Mouse (Mus musculus): ENCODE data around the gene Rbm15. TPM values are rescaled to one million over a fixed set of nuclear protein-coding genes. Genes with fewer than 3 reads are reported as not detected.

Rbm15 gene
- polyA plus RNA-seq (2015; fragmentation: Nextera tagmentation; extraction: Ambion mirVana) = 6.9 and 7.5 TPM in 2 replicates

DNA sequence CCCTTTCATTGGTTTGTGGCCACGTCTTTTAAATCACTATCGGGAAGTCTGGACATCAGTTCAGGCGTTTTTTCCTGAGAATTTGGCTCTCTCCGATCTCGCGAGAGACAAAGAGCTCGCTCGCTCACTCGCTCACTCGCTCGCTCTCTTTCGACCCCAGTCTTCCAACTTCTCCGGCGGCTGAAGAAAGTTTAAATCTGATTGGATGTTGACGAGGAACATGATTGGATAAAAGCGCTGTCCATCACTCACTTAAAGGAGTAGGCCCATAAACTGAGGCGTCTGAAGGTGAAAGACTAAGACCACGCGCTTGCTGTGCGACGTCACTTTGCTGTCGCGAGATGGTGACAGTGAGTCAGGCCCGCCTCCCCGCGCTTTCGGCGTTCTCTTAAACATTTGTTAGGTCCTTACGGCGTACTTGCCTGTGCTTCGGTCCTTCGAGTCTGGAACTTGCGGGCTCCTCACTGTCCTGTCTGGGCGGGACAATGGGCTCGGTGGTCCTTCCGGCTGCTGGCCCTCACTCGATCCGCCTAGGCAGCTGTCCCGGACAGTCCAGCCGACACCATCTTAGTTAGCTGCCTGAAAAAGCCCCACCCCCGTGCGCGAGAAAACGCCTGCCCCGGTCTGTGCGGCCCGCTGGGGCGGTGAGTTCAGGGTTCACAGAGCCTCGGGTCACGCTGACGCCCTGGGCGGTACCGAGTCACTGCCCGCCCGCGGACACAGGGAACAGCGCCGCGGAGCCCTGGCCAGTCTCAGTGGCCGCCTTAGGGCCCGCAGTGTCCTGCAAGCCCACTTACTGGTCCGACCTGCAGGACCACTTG, at the start of gene Rbm15:
Rbm15 (minus strand) TSS at position 293 of the 821 bp plus-strand sequence.
- H3K4me3 ChIP-seq = peak within 1 kb of the TSS; percentile 86
- peak within 1 kb of the TSS; percentile 94 for H3K27ac ChIP-seq (replicated peaks)
- peaks cover 37% of the 10 kb centered on the region for H3K4me1 ChIP-seq (replicated peaks)
- H3K27me3 ChIP-seq = no peaks in the 10 kb centered on the region
- H3K9ac ChIP-seq = peak within 1 kb of the TSS; percentile 88
- peak; percentile 94 for ATAC-seq (ENCODE audit: low FRiP score, low read depth)
- H3K9me3 ChIP-seq = no peaks in the 10 kb centered on the region
- H3K4me2 ChIP-seq = peak within 1 kb of the TSS; percentile 89
- under 1% methylated on average over 62 of the region's 62 CpGs for WGBS
- H3K36me3 ChIP-seq = 0 out of 2 replicates have a peak, but pooled peaks cover 4% of the 10 kb centered on the region

- no peak overlapping the region for H3K4me3 ChIP-seq
- H3K9ac ChIP-seq = no peak overlapping the region
- no peak overlapping the region for H3K4me2 ChIP-seq
- H3K4me1 ChIP-seq (replicated peaks) = peaks cover 23% of the 10 kb centered on the region; the same call in 1 of the 2 replicates
- no peaks in the 10 kb centered on the region for H3K9me3 ChIP-seq
- H3K27me3 ChIP-seq = no peaks in the 10 kb centered on the region
- no peak overlapping the region for H3K27ac ChIP-seq (replicated peaks)
- 2% methylated on average over 4 of the region's 4 CpGs for WGBS
- H3K36me3 ChIP-seq = no peaks in the 10 kb centered on the region
- ATAC-seq (ENCODE audit: low FRiP score, low read depth) = no peak
Measured at GRCm38 (mm10) chr3:107379422-107379821, 45.9 kb upstream of the Rbm15 start.

DNA sequence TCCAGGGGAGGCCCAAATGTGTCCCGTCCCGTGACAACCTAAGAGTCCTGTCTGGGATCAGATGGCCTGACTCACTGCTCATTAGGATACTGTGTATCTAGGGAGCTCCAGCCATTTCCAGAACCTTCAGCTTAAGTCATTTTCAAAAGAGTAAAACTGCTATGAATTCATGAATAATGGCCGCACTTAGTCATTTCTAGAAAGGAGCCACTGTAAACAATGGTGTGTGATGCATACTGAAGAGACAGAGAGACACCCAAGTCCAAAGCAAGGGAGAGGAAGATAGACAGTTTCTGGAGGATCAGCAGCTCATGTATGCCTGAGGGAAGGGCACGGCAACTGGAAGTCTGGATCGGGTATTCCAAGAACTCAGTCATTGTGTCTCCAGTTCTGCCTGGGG, 45.2 kb upstream of the Rbm15 start:
- no peak for ATAC-seq (ENCODE audit: low FRiP score, low read depth)
- H3K27ac ChIP-seq (replicated peaks) = no peak overlapping the region
- 82% methylated on average over 5 of the region's 5 CpGs for WGBS
- H3K9ac ChIP-seq = no peak overlapping the region
- H3K4me3 ChIP-seq = no peak overlapping the region
- no peaks in the 10 kb centered on the region for H3K9me3 ChIP-seq
- H3K4me1 ChIP-seq (replicated peaks) = peaks cover 24% of the 10 kb centered on the region; the same call in 1 of the 2 replicates
- no peak overlapping the region for H3K4me2 ChIP-seq
- H3K27me3 ChIP-seq = no peaks in the 10 kb centered on the region
- H3K36me3 ChIP-seq = no peaks in the 10 kb centered on the region

GRCm38 (mm10) chr3:107374948-107375664, 41.6 kb upstream of the Rbm15 start:
- no peaks in the 10 kb centered on the region for H3K36me3 ChIP-seq
- peaks cover 15% of the 10 kb centered on the region; the same call in 1 of the 2 replicates for H3K4me1 ChIP-seq (replicated peaks)
- H3K4me3 ChIP-seq = no peak overlapping the region
- 14% methylated on average over 6 of the region's 6 CpGs for WGBS
- no peak overlapping the region for H3K4me2 ChIP-seq
- H3K27me3 ChIP-seq = no peaks in the 10 kb centered on the region
- H3K9ac ChIP-seq = no peak overlapping the region
- H3K27ac ChIP-seq (replicated peaks) = no peak overlapping the region
- H3K9me3 ChIP-seq = no peaks in the 10 kb centered on the region
- ATAC-seq (ENCODE audit: low FRiP score, low read depth) = peak; percentile 80

- H3K4me2 ChIP-seq = no peak overlapping the region
- no peaks in the 10 kb centered on the region for H3K27me3 ChIP-seq
- no peaks in the 10 kb centered on the region for H3K4me1 ChIP-seq (replicated peaks)
- H3K9me3 ChIP-seq = no peaks in the 10 kb centered on the region
- H3K27ac ChIP-seq (replicated peaks) = no peak overlapping the region
- H3K4me3 ChIP-seq = no peak overlapping the region
- 81% methylated on average over 6 of the region's 6 CpGs for WGBS
- H3K36me3 ChIP-seq = no peaks in the 10 kb centered on the region
- ATAC-seq (ENCODE audit: low FRiP score, low read depth) = no peak
- H3K9ac ChIP-seq = no peak overlapping the region
Measured at GRCm38 (mm10) chr3:107369156-107369555, 35.7 kb upstream of the Rbm15 start.

DNA sequence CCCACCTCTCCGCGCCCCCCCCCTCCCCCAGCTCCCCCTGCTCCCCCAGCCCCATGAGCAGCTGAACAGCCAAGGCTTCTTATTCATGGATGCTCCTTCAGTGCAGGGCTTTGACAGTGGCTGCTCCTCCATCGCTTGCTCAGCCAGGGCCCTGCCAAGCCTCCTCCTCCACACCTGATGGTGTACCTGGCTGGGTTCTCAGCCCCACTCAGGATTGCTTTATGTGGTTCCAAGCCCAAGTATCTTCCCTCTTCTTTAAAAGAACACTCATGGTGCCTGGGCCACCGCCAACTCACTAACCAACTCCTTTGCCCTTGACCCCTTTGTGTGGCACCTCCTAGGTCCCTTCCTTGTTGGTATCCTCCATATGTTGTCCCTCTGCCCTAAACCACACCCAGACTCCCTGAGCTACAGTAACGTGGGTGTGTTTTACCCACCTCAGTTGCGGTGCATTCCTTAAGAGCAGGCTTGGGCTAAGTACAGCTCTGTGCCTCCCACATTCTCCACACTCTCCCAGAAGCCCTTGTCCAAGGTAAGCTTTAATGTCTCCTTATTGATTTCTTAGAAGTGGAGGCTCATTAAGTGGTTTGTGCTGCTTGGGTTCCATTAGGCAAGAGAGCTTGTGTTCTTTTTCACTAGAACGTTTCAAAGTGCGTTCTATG, 34.6 kb upstream of the Rbm15 start:
- no peak for ATAC-seq (ENCODE audit: low FRiP score, low read depth)
- 80% methylated on average over 8 of the region's 8 CpGs for WGBS
- H3K27ac ChIP-seq (replicated peaks) = no peak overlapping the region
- H3K27me3 ChIP-seq = no peaks in the 10 kb centered on the region
- H3K4me3 ChIP-seq = no peak overlapping the region
- H3K4me2 ChIP-seq = no peak overlapping the region
- H3K36me3 ChIP-seq = no peaks in the 10 kb centered on the region
- no peaks in the 10 kb centered on the region for H3K4me1 ChIP-seq (replicated peaks)
- no peak overlapping the region for H3K9ac ChIP-seq
- no peaks in the 10 kb centered on the region for H3K9me3 ChIP-seq

DNA sequence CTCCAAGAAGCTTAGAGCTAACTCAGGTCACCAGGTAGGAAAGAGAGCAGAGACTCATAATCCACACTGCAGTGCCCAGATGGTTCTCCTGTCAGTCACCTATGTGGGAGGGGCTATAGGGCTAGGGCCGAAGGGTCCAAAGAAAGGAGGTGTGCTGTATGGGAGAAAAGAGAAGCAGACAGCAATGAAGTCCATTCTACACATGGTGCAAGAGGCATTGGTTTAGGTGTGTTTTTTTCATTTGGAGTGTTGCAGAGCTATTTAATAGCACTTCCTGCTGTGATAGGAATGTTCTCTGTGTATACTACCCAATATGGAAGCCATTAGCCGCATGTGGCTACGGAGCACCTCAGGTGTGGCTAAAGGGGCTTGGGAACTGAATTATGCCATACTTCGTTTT, 31.9 kb upstream of the Rbm15 start:
- no peaks in the 10 kb centered on the region for H3K4me1 ChIP-seq (replicated peaks)
- H3K9me3 ChIP-seq = no peaks in the 10 kb centered on the region
- H3K27ac ChIP-seq (replicated peaks) = no peak overlapping the region
- ATAC-seq (ENCODE audit: low FRiP score, low read depth) = no peak
- 82% methylated on average over 4 of the region's 4 CpGs for WGBS
- no peaks in the 10 kb centered on the region for H3K36me3 ChIP-seq
- H3K27me3 ChIP-seq = no peaks in the 10 kb centered on the region
- H3K4me3 ChIP-seq = no peak overlapping the region
- no peak overlapping the region for H3K4me2 ChIP-seq
- no peak overlapping the region for H3K9ac ChIP-seq

DNA sequence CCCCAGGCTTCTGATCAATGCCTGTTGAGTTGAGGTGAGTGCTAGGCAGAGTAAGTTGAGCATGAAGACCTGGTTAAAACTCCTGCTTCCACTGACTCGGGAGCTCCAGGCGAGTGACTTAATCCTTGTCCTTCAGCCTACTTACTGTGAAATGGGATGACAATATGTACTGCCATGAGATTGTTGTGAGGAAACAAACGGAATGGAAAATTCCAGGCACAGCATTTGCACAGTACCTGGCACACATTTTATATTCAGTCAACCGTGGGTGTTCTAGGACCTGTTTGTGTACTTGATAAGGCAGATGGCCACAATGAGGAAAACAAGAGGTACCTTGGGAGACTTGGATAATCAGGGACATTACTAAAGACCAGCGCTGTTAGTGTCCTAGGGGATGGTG, 29.9 kb upstream of the Rbm15 start:
- no peak overlapping the region for H3K27ac ChIP-seq (replicated peaks)
- H3K9ac ChIP-seq = no peak overlapping the region
- no peaks in the 10 kb centered on the region for H3K4me1 ChIP-seq (replicated peaks)
- no peaks in the 10 kb centered on the region for H3K36me3 ChIP-seq
- no peaks in the 10 kb centered on the region for H3K27me3 ChIP-seq
- no peaks in the 10 kb centered on the region for H3K9me3 ChIP-seq
- 89% methylated on average over 5 of the region's 5 CpGs for WGBS
- no peak for ATAC-seq (ENCODE audit: low FRiP score, low read depth)
- no peak overlapping the region for H3K4me2 ChIP-seq
- H3K4me3 ChIP-seq = no peak overlapping the region

DNA sequence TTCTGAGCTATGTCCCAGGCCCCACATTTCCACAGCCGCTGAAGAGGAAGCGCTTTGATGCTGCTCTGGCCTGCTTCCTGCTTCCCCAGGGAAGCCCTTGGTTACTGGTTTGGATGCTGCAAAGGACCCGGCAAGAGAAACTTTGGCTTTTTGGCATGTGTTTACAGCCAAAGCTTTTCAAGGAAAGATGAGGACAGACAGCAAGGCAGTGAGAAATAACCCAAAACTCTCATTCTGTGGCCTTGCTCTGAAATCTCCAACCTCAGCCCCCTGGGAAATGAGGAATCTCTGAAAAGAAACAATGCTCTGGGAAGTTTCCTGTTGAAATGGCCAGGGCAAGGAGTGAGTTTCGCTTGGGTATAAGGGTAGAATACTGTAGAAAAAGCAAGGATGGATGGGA, 26.9 kb upstream of the Rbm15 start:
- no peak overlapping the region for H3K4me2 ChIP-seq
- H3K9me3 ChIP-seq = no peaks in the 10 kb centered on the region
- H3K27ac ChIP-seq (replicated peaks) = no peak overlapping the region
- H3K27me3 ChIP-seq = peaks cover 5% of the 10 kb centered on the region
- WGBS = 73% methylated on average over 4 of the region's 4 CpGs
- H3K9ac ChIP-seq = no peak overlapping the region
- ATAC-seq (ENCODE audit: low FRiP score, low read depth) = no peak
- H3K36me3 ChIP-seq = no peaks in the 10 kb centered on the region
- peaks cover 3% of the 10 kb centered on the region; the same call in 1 of the 2 replicates for H3K4me1 ChIP-seq (replicated peaks)
- H3K4me3 ChIP-seq = no peak overlapping the region

DNA sequence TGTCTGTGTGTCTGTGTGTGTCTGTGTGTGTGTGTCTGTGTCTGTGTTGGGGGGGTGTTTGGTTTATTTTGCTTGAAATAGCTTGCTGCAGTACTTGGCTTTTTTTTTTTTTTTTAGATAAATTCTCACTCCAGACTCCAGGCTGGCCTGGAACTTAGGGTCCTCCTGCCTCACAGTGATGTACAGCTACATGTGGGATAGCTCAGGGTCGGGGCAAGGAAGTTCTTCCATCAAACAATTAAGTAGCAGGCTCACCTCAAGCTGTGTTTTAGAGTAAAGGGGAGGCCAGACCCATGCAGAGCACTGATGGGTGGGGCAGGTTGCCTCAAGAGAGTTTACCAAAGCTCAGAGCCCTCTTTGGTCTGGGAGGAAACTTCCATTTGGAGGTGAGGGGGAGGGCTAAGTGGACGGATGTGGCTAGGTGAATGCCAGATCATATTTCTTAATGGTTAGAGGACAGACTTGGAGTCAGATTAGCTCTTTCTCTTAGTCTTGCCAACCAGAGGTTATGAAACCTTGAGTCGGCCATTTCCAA, 24.3 kb upstream of the Rbm15 start:
- ATAC-seq (ENCODE audit: low FRiP score, low read depth) = no peak
- Histone ChIP-seq H3K27me3 (peaks cover 8% of the 10 kb centered on the region), H3K9me3 (no peaks in the 10 kb centered on the region), H3K4me2 (no peak overlapping the region), H3K27ac (replicated peaks) (no peak overlapping the region), H3K9ac (no peak overlapping the region), H3K36me3 (no peaks in the 10 kb centered on the region), H3K4me3 (no peak overlapping the region), H3K4me1 (replicated peaks) (peaks cover 3% of the 10 kb centered on the region; the same call in 1 of the 2 replicates)
- 68% methylated on average over 3 of the region's 3 CpGs for WGBS

DNA sequence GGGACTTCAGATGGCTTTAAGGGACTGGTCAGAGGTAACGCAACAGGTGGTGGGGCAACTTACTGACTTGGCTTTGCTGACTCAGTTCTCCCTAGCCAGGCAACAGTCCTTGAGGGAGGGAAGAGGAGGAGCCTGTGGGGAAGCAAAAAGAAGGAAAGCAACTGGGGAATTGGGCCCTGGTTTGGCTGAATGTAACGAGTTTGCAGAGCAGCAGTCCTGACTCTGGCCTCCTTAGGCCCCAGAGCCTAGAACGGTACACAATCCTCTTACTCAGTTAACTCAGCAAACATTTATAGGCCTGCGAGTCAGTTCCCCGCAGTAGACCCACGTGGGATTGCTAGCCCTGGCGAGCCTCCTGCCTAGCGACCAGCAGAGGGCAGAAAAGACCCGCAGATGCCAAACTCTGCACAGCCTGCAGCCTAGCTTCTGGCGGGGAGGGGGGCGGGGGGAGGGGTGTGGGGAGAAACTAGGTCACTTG, 23.5 kb upstream of the Rbm15 start:
- H3K27me3 ChIP-seq = peaks cover 8% of the 10 kb centered on the region
- ATAC-seq (ENCODE audit: low FRiP score, low read depth) = peak; percentile 95
- no peaks in the 10 kb centered on the region for H3K36me3 ChIP-seq
- 1% methylated on average over 11 of the region's 11 CpGs for WGBS
- peak overlapping the region; percentile 38 for H3K4me2 ChIP-seq
- H3K9me3 ChIP-seq = no peaks in the 10 kb centered on the region
- no peak overlapping the region for H3K9ac ChIP-seq
- H3K4me3 ChIP-seq = no peak overlapping the region
- no peak overlapping the region for H3K27ac ChIP-seq (replicated peaks)
- H3K4me1 ChIP-seq (replicated peaks) = peaks cover 3% of the 10 kb centered on the region; the same call in 1 of the 2 replicates

All from hindbrain, embryonic 15.5 days (tissue).